Mouse (Mus musculus) spleen, adult 2 months (tissue): ENCODE data around the gene Vmac. TPM values are rescaled to one million over a fixed set of nuclear protein-coding genes. Genes with fewer than 3 reads are reported as not detected.

Source experiments
- DNase-seq, 2 experiments: peaks; one replicate each; pipeline versions ENCODE4 v3.0.0 to v3.0.0-alpha.2; 2012 to 2021; ENCODE audit warnings: low spot score in 2 of 2, low read depth in 1 of 2
- H3K27ac ChIP-seq: fragments of 200-500 bp; 2 replicates; pipeline ENCODE4 v1.5.1; 2012; ENCODE audit warnings: low read length, inconsistent platforms; ENCODE audit not compliant: insufficient read depth
- H3K27me3 ChIP-seq: fragments of 200-500 bp; 2 replicates; pipeline ENCODE4 v1.6.1; 2012; ENCODE audit warnings: mild to moderate bottlenecking, moderate library complexity, low read length, inconsistent platforms; ENCODE audit not compliant: control insufficient read depth, insufficient read depth
- H3K36me3 ChIP-seq: fragments of 200-500 bp; 2 replicates; pipeline ENCODE4 v1.6.1; 2012; ENCODE audit warnings: mild to moderate bottlenecking, low read length, inconsistent platforms; ENCODE audit not compliant: control insufficient read depth, insufficient read depth
- H3K4me1 ChIP-seq: fragments of 200-500 bp; 2 replicates; pipeline ENCODE4 v1.6.1; 2011; ENCODE audit warnings: inconsistent platforms; ENCODE audit not compliant: control insufficient read depth, insufficient read depth, insufficient read length
- H3K4me3 ChIP-seq: fragments of 200-500 bp; 2 replicates; pipeline ENCODE4 v1.5.1; 2011; ENCODE audit warnings: mild to moderate bottlenecking, inconsistent platforms; ENCODE audit not compliant: insufficient read depth, insufficient read length; ENCODE audit errors: extremely low read depth
- CTCF ChIP-seq: fragments of 200-500 bp; IDR thresholded peaks from 2 replicates; pipeline ENCODE4 v1.5.1; 2011; ENCODE audit warnings: mild to moderate bottlenecking, inconsistent platforms; ENCODE audit not compliant: insufficient read depth, insufficient read length, insufficient replicate concordance; ENCODE audit errors: extremely low read depth
- POLR2A ChIP-seq: fragments of 200-500 bp; IDR thresholded peaks from 2 replicates; pipeline ENCODE4 v1.6.1; 2011; ENCODE audit warnings: low read depth, low read length, inconsistent platforms
- WGBS: fragments of 180-500 bp; shearing (Covaris S2); methylation state at CpG from one replicate; pipeline ENCODE4 v1.1.7; 2018; 5-methylcytosine and 5-hydroxymethylcytosine counted together
- polyA plus RNA-seq: library from polyadenylated mRNA; depleted of rRNA; stranded (reverse); fragments of >200 nt; gene quantifications from 2 replicates; pipeline ENCODE4 v1.2.3, GENCODE M21; 2012

The Vmac gene
- polyA plus RNA-seq, 1 experiment = 20.3 TPM

DNA sequence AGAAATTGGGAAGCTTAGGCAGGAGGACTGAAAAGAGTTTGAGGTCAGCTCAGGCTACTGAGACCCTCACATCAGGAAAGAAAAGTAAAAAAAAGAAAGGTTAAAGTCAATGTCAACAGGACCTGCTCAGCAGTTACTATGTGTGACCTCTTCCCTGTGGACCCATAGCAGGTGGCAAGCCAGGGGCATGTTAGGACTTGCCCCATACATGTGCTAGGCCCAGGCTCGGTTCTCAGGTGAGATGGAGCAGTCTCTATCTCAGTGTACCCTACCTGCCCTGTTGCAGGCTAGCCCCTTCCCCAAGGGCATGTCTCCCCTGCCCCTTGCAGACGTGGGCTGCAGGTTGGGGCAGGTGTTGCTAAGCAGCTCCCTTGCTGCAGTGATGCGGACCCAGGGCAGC, 8.1 kb downstream of the Vmac start:
- no peak for TF ChIP-seq POLR2A
- TF ChIP-seq CTCF = no peak
- 92% methylated on average over 3 of the region's 3 CpGs for WGBS

DNA sequence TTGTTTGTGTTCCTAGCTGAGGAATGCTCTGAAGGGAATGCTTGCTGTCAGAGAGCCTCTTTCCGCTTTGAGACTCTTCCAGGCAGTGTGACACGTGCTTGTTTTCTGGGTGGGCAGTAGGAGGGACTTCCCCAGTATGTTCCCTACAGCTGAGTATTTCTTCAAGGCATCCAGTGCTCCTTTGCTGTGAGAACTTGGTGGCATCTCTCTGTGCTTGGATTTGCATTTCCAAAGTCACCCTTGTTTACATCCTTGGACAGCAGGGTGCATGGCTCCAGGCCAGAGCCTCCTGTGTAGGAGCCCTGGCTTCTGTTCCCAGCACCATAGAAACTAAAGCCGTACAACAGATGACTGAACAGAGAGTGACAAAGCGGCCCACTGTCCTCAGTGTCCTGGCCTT, 9.1 kb downstream of the Vmac start:
- H3K27ac ChIP-seq = no peak overlapping the region
- TF ChIP-seq POLR2A (no peak), CTCF (no peak)
- no peaks in the 10 kb centered on the region for H3K4me1 ChIP-seq
- no peaks in the 10 kb centered on the region for H3K27me3 ChIP-seq
- no peak for DNase-seq
- WGBS = 94% methylated on average over 4 of the region's 4 CpGs
- H3K36me3 ChIP-seq = peaks cover 63% of the 10 kb centered on the region
- no peak overlapping the region for H3K4me3 ChIP-seq

More for the DNA sequence above, 8.1 kb downstream of the Vmac start:
- Histone ChIP-seq H3K36me3 (peaks cover 59% of the 10 kb centered on the region), H3K27ac (no peak overlapping the region), H3K4me1 (no peaks in the 10 kb centered on the region), H3K27me3 (no peaks in the 10 kb centered on the region), H3K4me3 (no peak overlapping the region)
- no peak for DNase-seq

- TF ChIP-seq POLR2A = no peak
- TF ChIP-seq CTCF = no peak
- no peaks in the 10 kb centered on the region for H3K4me1 ChIP-seq
- H3K4me3 ChIP-seq = no peak overlapping the region
- H3K36me3 ChIP-seq = peaks cover 75% of the 10 kb centered on the region
- 85% methylated on average over 1 of the region's 1 CpGs for WGBS
- no peak for DNase-seq
- H3K27me3 ChIP-seq = no peaks in the 10 kb centered on the region
- no peak overlapping the region for H3K27ac ChIP-seq
Measured at GRCm38 (mm10) chr17:56706515-56706914, 11.3 kb downstream of the Vmac start.

DNA sequence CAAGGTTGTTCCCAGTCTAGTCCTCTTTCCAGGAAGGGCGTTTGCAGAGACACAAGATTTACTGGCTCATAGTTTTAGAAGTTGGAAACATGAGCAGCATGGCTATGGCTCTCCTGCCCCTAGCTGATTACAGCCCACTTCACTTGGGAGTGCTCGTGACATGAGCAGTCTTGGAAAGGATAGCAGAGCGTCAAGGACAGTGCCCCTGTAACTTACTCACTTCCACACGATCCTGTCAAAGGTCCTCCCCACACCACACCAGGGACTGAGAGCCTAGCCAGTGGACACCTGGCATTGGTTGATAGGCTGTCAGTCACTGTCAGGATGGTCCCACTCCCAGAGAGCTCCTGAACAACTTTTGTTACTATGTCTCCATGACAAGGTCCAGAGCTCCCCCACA, 14.8 kb downstream of the Vmac start:
- no peak for TF ChIP-seq CTCF
- TF ChIP-seq POLR2A = no peak
- peaks cover 68% of the 10 kb centered on the region for H3K36me3 ChIP-seq
- no peak overlapping the region for H3K27ac ChIP-seq
- no peak overlapping the region for H3K4me3 ChIP-seq
- H3K4me1 ChIP-seq = no peaks in the 10 kb centered on the region
- DNase-seq = no peak
- 88% methylated on average over 4 of the region's 4 CpGs for WGBS
- no peaks in the 10 kb centered on the region for H3K27me3 ChIP-seq

GRCm38 (mm10) chr17:56700451-56700850, 17.4 kb downstream of the Vmac start:
- H3K27me3 ChIP-seq = no peaks in the 10 kb centered on the region
- DNase-seq = no peak
- no peaks in the 10 kb centered on the region for H3K4me1 ChIP-seq
- H3K36me3 ChIP-seq = peaks cover 63% of the 10 kb centered on the region
- H3K27ac ChIP-seq = no peak overlapping the region
- 96% methylated on average over 2 of the region's 2 CpGs for WGBS
- no peak overlapping the region for H3K4me3 ChIP-seq
- TF ChIP-seq CTCF (no peak), POLR2A (no peak)

- WGBS = 54% methylated on average over 6 of the region's 6 CpGs
- no peak for DNase-seq
- Histone ChIP-seq H3K27me3 (no peaks in the 10 kb centered on the region), H3K4me1 (no peaks in the 10 kb centered on the region), H3K4me3 (no peak overlapping the region), H3K36me3 (peaks cover 39% of the 10 kb centered on the region), H3K27ac (no peak overlapping the region)
- TF ChIP-seq POLR2A (no peak), CTCF (no peak)
Measured at GRCm38 (mm10) chr17:56693851-56694310, 23.9 kb downstream of the Vmac start.

DNA sequence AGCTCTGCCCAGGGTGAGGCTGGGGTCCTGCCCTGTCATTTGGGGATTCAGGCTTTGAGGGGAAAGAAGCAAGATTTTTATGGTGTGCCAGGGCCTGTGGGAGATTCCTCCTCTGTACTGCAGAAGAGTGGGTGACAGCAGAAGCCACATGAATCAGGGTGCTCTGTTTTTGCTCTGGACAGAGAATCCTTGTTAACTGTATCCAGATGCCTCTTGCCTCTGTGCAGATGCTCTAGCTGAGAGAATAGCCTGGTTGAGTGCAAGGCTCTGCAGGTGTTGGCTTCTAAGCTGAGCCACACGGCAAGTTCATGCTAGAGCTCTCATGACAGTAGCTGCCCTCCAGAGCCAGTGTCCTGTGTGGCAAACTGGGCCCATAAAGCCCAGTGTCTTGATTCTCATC, 24.4 kb downstream of the Vmac start:
- Histone ChIP-seq H3K36me3 (peaks cover 34% of the 10 kb centered on the region), H3K4me3 (no peak overlapping the region), H3K4me1 (no peaks in the 10 kb centered on the region), H3K27me3 (no peaks in the 10 kb centered on the region), H3K27ac (no peak overlapping the region)
- WGBS = 65% methylated on average over 1 of the region's 1 CpGs
- DNase-seq = no peak
- TF ChIP-seq CTCF (no peak), POLR2A (no peak)
